Mouse (Mus musculus): ENCODE data around the gene Erbb4.

DNA sequence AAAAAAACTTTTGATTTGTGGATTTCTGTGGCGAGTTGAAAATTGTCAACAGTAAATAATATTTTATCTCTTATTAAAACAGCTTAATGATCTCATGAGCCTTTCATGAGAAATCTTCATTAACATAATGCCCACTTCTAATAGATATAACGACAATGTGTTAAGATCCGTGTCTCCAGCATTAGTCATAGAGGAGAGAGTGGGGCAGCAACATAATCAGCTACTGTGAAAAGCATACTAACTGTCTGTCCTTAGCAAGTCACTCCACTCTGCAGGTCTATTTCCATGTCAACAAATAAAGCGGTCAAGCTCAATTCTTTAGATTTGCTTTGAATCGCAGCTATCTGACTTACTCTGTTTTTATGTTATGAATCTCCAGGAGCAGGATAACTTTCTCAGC, 80.0 kb downstream of the Erbb4 start:
- no peak for TF ChIP-seq CTCF (IDR thresholded peaks at IDR 0.05; ENCODE audit: extremely low read depth, insufficient read length, insufficient replicate concordance, low read depth, low read length)
- TF ChIP-seq POLR2A (IDR thresholded peaks at IDR 0.05; ENCODE audit: low read depth, low read length) = no peak

All from small intestine, adult 2 months (tissue).